Mouse (Mus musculus): ENCODE data around the gene Sult6b1.

GRCm38 (mm10) chr17:78895394-78895793 lies 11.4 kb downstream of the Sult6b1 start:
- TF ChIP-seq CTCF (IDR thresholded peaks at IDR 0.05; ENCODE audit: low read depth, low read length) (peak; percentile 76), POLR2A (IDR thresholded peaks at IDR 0.05; ENCODE audit: borderline replicate concordance, low read depth, low read length) (no peak)
